Mouse (Mus musculus) adrenal gland, adult 8-10 months (tissue): Measurements from ENCODE around the gene Cers5. TPM values are rescaled to one million over a fixed set of nuclear protein-coding genes. Genes with fewer than 3 reads are reported as not detected.
"Not testable (repeated sequence)": the region's sequence is repeated elsewhere in the genome, so short reads cannot be mapped to it uniquely, and the experiment has no call there.

Source experiments
- DNase-seq: peaks from one replicate; pipeline ENCODE4 v3.0.0; 2022
- total RNA-seq, 4 experiments: library from RNA; stranded (reverse); gene quantifications; 2 replicates each; pipeline ENCODE4 v1.2.4; 2022

Gene Cers5
- total RNA-seq, 4 experiments from 2014 or later: 58.2 to 67.4 (median 59.8) TPM

DNA sequence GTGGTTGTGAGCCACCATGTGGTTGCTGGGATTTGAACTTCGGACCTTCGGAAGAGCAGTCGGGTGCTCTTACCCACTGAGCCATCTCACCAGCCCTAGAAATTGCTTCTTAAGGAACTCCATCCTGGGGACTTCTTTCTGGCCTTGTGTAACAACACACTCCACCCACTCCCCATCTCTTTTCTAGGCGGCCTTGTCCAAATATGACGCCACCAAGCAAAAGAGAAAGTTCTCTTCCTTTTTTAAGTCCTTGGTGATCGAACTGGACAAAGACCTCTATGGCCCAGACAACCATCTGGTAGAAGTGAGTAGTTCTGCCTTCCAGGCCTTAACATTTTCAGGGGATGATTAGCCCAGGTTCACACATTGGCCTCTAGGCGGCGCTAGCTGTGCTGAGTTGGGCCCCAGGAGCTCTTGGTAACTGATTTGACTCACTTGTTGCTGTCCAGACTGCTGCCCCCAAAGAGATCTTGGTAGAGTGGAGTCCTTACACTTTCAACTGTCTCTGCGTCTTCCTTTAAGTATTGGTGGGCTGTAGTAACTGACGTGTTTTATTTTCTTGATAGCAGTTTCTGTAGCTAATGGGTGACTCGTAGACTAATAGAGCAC, 67.1 kb downstream of the Cers5 start, which contains the start of gene Gm17349:
Gene Gm17349 (minus strand): TSS at position 51 of the 609 bp plus-strand sequence.
- peak; percentile 62 for DNase-seq

DNA sequence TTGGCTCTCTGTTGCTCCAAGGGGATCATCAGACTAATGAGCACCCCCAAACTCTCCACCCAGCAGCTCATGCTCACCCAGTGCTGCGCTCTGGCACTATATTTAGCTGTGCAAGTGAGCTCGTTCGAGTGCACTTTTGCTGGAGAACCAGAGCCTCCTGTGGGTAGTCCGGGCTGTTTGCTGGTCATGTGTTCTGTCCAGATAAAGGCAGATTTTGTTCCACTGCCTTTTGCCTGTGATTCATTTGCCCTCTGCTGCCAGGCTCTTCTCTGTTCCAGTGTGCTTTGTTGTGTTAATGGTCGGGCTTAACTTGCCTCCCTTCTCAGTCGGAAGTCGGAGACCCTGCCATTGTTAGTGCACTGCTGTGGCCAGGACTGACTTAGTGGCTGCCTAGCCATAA, 67.8 kb downstream of the Cers5 start:
- DNase-seq: no peak

DNA sequence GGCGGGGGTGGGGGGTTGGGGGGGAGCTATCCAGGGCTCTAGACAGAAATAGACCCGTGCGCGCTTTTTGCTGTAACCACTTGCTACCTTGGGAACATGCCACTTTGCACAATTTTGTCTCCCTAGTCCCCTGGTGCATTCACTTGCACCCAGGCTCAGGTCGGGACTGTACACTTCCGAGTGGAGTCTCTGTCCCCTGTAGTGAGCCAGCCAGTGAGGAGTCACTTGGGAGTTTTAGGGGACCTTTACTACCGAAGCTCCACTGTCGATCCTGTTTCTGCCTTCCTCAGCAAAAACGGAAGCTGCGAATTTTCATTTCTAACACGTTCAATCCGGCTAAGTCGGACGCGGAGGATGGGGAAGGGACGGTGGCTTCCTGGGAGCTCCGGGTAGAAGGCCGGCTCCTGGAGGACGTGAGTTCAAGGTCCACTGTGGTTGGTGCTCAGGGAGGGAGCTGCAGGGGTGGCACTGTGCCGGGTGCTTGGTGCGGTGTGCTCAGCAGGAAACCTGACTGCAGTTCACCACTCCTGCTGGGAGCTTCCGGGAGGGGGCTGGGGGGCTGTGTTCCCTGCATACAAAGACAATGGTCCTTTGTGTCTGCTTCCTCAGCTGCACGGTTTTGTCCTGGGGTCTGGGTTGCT, 68.5 kb downstream of the Cers5 start:
- peak; percentile 70 for DNase-seq

DNA sequence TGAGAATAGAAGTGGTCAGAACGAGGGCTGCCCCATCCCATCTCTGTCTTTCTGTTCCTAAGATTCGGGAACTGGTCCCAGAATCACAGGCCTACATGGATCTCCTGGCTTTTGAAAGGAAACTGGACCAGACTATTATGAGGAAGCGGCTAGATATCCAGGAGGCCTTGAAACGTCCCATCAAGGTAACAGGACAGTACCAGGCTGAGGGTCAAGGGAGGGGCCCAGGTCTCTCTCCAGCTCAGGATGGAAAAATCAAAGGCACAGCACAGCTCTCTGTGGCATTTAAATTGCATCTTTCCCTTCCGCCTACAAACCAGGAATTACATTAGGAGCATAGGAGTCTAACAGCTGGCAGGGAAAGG, 69.0 kb downstream of the Cers5 start:
- DNase-seq: peak; percentile 60

DNA sequence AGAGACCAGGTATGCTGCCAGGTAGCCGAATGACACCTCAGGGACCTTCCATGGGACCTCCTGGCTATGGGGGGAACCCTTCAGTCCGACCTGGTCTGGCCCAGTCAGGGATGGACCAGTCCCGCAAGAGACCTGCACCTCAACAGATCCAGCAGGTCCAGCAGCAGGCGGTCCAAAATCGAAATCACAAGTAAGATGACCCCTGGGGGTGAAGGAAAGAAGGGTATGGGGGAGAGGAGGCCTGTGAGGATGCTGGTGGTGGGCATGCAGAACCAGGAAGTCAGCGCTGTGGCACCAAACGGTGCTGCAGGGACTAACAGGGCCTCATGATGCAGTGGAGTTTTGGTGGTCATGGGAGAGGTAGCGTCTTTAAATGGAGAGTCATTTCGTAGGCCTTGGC, 69.6 kb downstream of the Cers5 start:
- no peak for DNase-seq

DNA sequence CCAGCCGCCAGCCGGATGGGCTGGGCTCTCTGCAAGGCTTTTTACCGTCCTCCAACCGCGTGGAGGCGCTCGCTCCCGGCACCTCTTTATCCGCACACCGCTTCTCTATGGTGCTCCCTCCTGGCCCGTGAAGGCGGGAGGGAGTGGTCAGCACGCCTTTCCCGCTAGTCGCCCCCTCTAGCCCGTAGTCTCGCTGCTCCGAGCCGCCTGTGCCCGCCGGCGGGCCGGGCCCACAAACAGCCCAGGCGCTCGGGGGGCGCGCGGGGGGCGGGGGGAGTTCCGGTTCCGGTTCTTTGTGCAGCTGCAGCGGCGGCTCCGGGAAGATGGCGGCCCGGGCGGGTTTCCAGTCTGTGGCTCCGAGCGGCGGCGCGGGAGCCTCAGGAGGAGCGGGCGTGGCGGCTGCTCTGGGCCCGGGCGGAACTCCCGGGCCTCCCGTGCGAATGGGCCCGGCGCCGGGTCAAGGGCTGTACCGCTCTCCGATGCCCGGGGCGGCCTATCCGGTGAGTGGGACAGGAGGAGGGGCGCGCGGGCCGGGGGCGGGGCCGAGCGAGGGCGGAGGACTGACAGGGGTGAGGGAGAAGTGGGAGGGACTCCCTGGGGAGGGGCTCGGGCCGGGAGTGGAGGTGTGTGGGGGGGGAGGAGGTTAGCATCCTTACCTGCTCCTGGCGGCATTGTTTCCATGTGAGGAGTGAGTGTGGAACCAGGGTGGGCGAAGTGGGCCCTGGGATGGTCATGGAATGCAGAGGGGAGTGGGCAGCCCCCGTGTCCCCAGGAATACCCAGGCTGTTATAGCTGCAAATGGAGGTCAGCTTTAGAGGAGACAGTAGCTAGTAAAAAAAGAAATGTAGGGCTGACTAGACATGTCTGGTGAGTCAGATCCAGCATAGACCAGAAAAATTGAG, 70.4 kb downstream of the Cers5 start, which contains the start of gene Smarcd1:
Gene Smarcd1 (plus strand): TSS at position 131 of the 902 bp plus-strand sequence.
- DNase-seq: peak; percentile 86

DNA sequence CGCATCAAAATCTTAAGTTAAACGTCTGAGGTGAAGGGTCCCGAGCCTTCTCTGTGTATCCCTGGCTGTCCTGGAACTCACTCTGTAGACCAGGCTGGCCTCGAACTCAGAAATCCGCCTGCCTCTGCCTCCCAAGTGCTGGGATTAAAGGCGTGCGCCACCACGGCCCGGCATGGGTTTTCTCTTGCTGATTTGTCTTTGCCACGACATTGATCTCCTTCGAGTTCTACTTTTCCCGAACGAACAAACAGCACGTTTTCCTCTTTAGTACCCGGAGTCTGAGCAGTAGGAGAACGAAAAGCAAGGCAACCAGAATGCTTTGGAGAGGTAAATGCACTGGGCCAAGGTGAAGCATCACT, 71.1 kb downstream of the Cers5 start:
- not testable (repeated sequence) for DNase-seq

DNA sequence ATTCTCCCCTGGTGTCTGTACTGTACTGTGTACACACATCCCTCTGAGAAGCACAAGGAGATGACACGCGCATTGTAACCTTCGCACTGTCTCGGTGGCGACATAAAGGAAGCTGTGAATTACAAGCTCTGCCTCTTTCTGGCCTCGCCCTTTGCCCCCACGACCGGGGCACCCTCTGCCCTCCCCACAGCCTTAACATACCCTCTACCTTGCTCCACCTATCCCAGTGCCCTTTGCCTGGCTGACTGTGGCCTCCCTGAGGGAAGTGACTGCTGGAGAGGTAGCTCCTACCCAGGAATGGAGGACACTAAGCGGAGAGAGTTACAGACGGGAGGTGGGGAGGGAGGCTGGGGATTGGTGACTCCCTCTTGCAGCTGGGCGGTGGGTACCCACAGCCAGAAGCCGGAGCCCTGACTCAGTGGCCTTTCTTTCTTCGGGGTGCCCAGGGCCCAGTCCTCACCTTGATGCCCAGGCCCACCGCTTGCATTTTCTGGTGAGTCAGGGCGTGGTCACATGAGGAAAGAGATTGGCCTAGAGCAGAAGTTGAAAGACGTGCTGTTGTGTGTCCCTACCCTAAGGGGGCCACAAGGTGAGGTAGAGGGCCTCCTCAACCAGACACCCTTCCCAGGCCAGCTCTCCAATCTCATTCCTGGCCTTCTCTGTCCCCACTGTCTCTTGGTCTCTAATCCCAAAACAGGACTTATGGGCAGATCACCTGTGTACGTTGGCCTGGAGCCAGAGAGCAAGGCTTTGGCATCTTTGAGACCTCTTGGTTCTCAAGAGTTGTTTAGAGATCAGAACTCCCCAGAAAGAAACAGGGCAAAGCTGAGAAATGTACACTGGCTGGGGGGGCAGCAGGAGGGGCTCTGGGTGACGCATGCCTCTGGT, 72.2 kb downstream of the Cers5 start:
- DNase-seq: no peak

DNA sequence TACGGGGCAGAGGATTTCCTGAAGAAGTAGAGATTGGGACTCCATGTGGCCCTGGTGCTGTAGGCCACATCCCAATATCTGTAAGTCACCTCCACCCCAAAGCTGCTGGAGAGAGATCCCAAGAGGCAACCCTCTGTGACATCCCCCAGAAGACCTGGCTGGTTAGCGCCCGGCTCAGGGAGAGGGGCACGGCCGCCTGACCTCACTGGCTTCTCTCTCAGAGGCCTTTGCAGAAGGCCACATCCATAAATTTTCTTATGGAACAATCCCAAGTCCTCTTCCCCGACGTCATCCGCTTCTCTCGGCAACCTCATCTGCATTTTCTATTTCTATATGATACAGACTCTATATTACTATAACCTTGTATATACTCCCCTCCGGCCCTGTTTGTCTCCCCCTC, 73.0 kb downstream of the Cers5 start:
- no peak for DNase-seq

DNA sequence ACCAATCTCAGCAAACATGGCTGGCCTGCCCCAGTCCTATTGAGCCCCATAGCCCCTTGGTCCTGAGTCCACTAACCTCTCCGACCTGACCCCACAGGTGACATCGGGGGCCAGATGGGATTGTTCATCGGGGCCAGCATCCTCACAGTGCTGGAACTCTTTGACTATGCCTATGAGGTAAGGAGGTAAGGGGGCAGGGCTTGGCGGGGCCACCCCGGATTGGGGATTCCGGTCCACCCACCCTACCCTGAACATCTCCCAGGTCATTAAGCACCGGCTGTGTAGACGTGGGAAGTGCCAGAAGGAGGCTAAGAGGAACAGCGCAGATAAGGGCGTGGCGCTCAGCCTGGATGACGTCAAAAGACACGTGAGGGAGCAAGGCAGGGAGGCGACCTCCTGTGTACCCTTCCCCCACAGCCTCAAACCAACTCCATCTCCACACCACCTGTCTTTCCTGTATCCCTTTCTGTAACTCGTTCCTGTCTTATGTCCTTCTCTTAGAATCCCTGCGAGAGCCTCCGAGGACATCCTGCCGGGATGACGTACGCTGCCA, 74.1 kb downstream of the Cers5 start:
- no peak for DNase-seq

DNA sequence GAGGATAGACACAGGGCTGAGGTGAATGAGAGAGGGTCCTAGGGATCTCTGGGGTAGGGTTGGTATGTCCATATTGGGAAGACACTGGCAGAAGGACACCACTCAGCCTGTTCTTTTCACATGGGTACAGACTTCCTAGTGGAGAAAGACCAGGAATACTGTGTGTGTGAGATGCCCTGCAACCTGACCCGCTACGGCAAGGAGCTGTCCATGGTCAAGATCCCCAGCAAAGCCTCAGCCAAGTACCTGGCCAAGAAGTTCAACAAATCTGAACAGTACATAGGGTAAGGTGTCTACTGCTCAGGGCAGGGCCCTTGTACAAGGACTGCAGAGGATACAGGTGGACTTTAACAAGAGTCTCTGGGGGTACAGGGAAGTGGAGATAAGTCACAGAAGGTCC, 75.4 kb downstream of the Cers5 start:
- no peak for DNase-seq

DNA sequence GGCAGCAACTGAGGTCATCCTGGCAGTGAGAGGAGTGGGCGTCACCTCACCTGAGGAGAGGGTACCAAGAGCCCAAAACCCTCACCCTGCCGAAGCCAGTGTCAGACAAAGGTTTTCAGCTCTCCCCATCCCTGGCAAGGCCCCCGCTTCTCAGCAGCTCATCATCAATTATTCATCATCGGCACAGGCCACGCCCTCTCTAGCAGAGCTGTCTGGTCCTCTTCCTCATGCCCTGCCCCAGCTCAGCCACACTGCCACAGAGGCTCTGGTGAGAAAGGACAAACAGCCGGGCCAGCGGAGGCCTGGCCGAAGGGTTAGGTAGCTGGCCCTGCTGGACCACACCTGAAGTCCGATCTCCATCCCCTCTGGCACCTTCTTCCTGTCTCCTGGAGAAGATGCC, 80.7 kb downstream of the Cers5 start:
- DNase-seq: no peak

DNA sequence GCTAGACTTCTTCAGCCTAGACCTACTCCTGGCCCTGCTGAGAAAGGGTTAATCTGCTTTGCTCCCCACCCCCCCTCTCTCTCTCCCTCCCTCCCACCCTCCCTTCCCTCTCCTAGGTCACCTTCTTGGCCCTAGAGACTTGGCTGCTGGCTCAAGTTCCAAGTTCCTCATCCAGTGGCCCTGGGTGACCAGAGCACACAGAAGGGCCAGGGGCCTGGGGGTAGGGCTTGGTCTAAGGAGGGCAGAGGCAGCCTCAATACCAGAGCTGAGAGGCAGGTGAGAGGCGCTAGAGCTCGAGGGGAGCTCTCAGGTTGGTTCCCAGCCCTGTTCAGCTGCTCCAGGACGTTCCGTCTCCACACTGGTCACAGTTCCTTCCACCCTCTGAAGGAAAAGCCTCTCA, 81.8 kb downstream of the Cers5 start:
- no peak for DNase-seq

DNA sequence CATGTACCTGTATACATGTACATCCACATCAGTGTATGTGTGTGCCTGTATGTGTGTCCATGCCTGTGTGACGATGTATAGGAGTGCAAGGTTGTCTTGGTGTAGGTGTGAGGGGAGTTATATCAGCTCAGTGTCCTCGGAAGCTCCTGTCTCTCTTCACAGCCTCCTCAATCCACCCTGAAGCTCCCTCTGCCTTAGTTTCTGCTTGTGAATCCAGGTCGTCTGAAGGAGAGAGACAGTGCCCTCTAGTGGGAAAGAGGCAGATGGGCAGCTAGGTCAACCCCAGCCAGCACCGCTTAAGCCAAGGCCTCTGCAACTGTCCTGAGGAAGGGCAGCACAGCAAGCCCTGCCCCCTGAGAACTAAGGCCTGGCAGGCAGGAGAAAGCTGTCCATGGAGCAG, 84.0 kb downstream of the Cers5 start:
- no peak for DNase-seq

Other genes with a start within 250 kb of the Cers5 start
- 10 to 100 TPM; 33.7 to 54.7 (median 43.2) TPM for gene Faim2, start 244.7 kb downstream of the Cers5 start, total RNA-seq
- gene Aqp2, start 193.8 kb downstream of the Cers5 start, total RNA-seq: 1 to 10 TPM; 1.0 to 5.2 (median 1.9) TPM
- gene Aqp5, start 182.1 kb downstream of the Cers5 start, total RNA-seq: 1 to 10 TPM in 1 of 4 experiments, under 1 TPM in 3; 0.43 to 2.1 (median 0.73) TPM
- not detected for gene Aqp6, start 171.5 kb downstream of the Cers5 start, total RNA-seq
- gene Racgap1, start 121.2 kb downstream of the Cers5 start, total RNA-seq: 1 to 10 TPM; 2.5 to 5.6 (median 4.8) TPM
- gene Asic1, start 102.5 kb downstream of the Cers5 start, total RNA-seq: 1 to 10 TPM; 1.4 to 2.5 (median 1.8) TPM
- gene Smarcd1, start 70.8 kb downstream of the Cers5 start, total RNA-seq: 10 to 100 TPM; 45.2 to 90.5 (median 62.8) TPM
- gene Gm17349, start 67.4 kb downstream of the Cers5 start, total RNA-seq: 10 to 100 TPM; 30.4 to 55.2 (median 34.8) TPM
- 100 to 1,000 TPM; 189 to 666 (median 461) TPM for gene Gpd1, start 55.4 kb downstream of the Cers5 start, total RNA-seq
- gene Cox14, start 47.3 kb downstream of the Cers5 start, total RNA-seq: 100 to 1,000 TPM; 200 to 304 (median 253) TPM
- 10 to 100 TPM; 42.8 to 70.7 (median 52.7) TPM for gene Lima1, start 102.6 kb upstream of the Cers5 start, total RNA-seq
- under 1 TPM; 0.08 to 0.31 (median 0.15) TPM for gene Fam186a, start 194.2 kb upstream of the Cers5 start, total RNA-seq
- 10 to 100 TPM; 59.9 to 82.8 (median 69.9) TPM for gene Larp4, start 197.2 kb upstream of the Cers5 start, total RNA-seq